Mouse (Mus musculus) T-helper 1 cell (primary cell): ENCODE data around the gene Iscu.

Source experiments
- in situ Hi-C: fragments of 300-600 bp; cut with MboI, MseI; formaldehyde crosslinking; loops from one replicate; pipeline ENCODE4 v1.15.1; 2025; ENCODE audit warnings: high pct_unique_total_duplicates

The Iscu gene

GRCm38 (mm10) chr5:113772450-113772895, at the start of gene Iscu, which contains the start of gene Sart3:
Gene Iscu (plus strand): TSS chr5:113772748.
Gene Sart3 (minus strand): TSS chr5:113772510.
- in situ Hi-C loops, result loop anchor here (5.0 kb wide), 2 partner anchors 35 to 40 kb away; partner anchors contain the start of gene Ficd

- in situ Hi-C loops, result loop anchor here (5.0 kb wide), 2 partner anchors 56 to 361 kb away; no protein-coding TSS in a partner anchor
These were observed 48.8 kb upstream of the Iscu start for GRCm38 (mm10) chr5:113723567-113724237.

GRCm38 (mm10) chr5:113724446-113724845, 48.1 kb upstream of the Iscu start, which contains the start of gene 1700069L16Rik:
Gene 1700069L16Rik (minus strand): TSS chr5:113724772.
- in situ Hi-C loops, result loop anchor here (5.0 kb wide), 2 partner anchors 57 to 362 kb away; no protein-coding TSS in a partner anchor

- in situ Hi-C loops, result loop anchor here (5.0 kb wide), 1 partner anchor 148 kb away; no protein-coding TSS in a partner anchor
These were observed 47.1 kb upstream of the Iscu start for GRCm38 (mm10) chr5:113725417-113725816.

- in situ Hi-C loops, result loop anchor here (5.0 kb wide), 1 partner anchor 149 kb away; no protein-coding TSS in a partner anchor
These were observed 45.9 kb upstream of the Iscu start for GRCm38 (mm10) chr5:113726618-113727017.

GRCm38 (mm10) chr5:113727238-113727637, 45.3 kb upstream of the Iscu start:
- in situ Hi-C loops, result loop anchor here (5.0 kb wide), 1 partner anchor 150 kb away; no protein-coding TSS in a partner anchor

- in situ Hi-C loops, result loop anchor here (5.0 kb wide), 1 partner anchor 151 kb away; no protein-coding TSS in a partner anchor
These were observed 44.5 kb upstream of the Iscu start for GRCm38 (mm10) chr5:113728011-113728410.

- in situ Hi-C loops, result loop anchor here (5.0 kb wide), 1 partner anchor 151 kb away; no protein-coding TSS in a partner anchor
These were observed 43.9 kb upstream of the Iscu start for GRCm38 (mm10) chr5:113728691-113729090.

- in situ Hi-C loops, result no loop called here
These were observed 41.9 kb upstream of the Iscu start for GRCm38 (mm10) chr5:113730641-113731121.

- in situ Hi-C loops, result no loop called here
These were observed 41.4 kb upstream of the Iscu start for GRCm38 (mm10) chr5:113731174-113731573.

GRCm38 (mm10) chr5:113732182-113732581, 40.4 kb upstream of the Iscu start:
- in situ Hi-C loops, result no loop called here

GRCm38 (mm10) chr5:113734376-113734775, 38.2 kb upstream of the Iscu start:
- in situ Hi-C loops, result no loop called here

- in situ Hi-C loops, result loop anchor here (5.0 kb wide), 1 partner anchor 37 kb away; the partner anchor contains the start of genes Iscu and Sart3
These were observed 37.6 kb upstream of the Iscu start for GRCm38 (mm10) chr5:113735023-113735344.

GRCm38 (mm10) chr5:113735345-113736112, 37.0 kb upstream of the Iscu start, which contains the start of gene Ficd:
Gene Ficd (plus strand): TSS chr5:113735803.
- in situ Hi-C loops, result loop anchor here (5.0 kb wide), 1 partner anchor 37 kb away; the partner anchor contains the start of genes Iscu and Sart3

GRCm38 (mm10) chr5:113736113-113736502, 36.4 kb upstream of the Iscu start:
- in situ Hi-C loops, result loop anchor here (5.0 kb wide), 1 partner anchor 36 kb away; the partner anchor contains the start of genes Iscu and Sart3

GRCm38 (mm10) chr5:113736522-113737164, 35.9 kb upstream of the Iscu start:
- in situ Hi-C loops, result loop anchor here (5.0 kb wide), 1 partner anchor 36 kb away; the partner anchor contains the start of genes Iscu and Sart3

- in situ Hi-C loops, result loop anchor here (5.0 kb wide), 1 partner anchor 35 kb away; the partner anchor contains the start of genes Iscu and Sart3
These were observed 34.8 kb upstream of the Iscu start for GRCm38 (mm10) chr5:113737607-113738237.

GRCm38 (mm10) chr5:113747629-113748028, 24.9 kb upstream of the Iscu start:
- in situ Hi-C loops, result no loop called here

GRCm38 (mm10) chr5:113748556-113749331, 23.8 kb upstream of the Iscu start:
- in situ Hi-C loops, result no loop called here
